Mouse (Mus musculus) layer of hippocampus, adult 2 months (tissue): ENCODE data around the gene Bag3. TPM values are rescaled to one million over a fixed set of nuclear protein-coding genes. Genes with fewer than 3 reads are reported as not detected.
A peak's percentile ranks its signal among the peaks of the same experiment; 100 is the strongest.

ENCODE experiments used
- DNase-seq, 2 experiments: peaks; one replicate each; pipeline ENCODE4 v3.0.0; 2022; ENCODE audit warnings: low spot score in 2 of 2
- H3K27ac ChIP-seq: fragments of 200-600 bp; 2 replicates; pipeline ENCODE4 v1.8.1; 2022
- H3K4me3 ChIP-seq: fragments of 200-600 bp; 2 replicates; pipeline ENCODE4 v1.8.1; 2022; ENCODE audit warnings: mild to moderate bottlenecking
- CTCF ChIP-seq: fragments of 200-600 bp; conservative IDR thresholded peaks from 2 replicates; pipeline ENCODE4 v1.8.1; 2022; ENCODE audit warnings: antibody characterized with exemption, mild to moderate bottlenecking, moderate library complexity
- total RNA-seq, 2 experiments: library from RNA; stranded (reverse); gene quantifications; 2 replicates each; pipeline ENCODE4 v1.2.3; 2021

The Bag3 gene
- total RNA-seq, 2 experiments from 2014 or later = 10.3 to 11.0 TPM

DNA sequence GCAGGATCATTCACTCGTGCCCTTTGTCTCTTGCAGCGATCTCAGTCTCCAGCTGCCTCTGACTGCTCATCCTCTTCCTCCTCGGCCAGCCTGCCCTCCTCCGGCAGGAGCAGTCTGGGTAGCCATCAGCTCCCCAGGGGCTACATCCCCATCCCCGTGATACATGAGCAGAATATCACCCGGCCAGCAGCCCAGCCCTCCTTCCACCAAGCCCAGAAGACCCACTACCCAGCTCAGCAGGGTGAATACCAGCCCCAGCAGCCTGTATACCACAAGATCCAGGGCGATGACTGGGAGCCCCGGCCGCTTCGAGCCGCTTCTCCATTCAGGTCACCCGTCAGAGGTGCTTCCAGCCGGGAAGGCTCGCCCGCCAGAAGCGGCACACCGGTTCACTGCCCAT lies 18.4 kb downstream of the Bag3 start:
- Histone ChIP-seq H3K27ac (no peak overlapping the region), H3K4me3 (no peak overlapping the region)
- DNase-seq = no peak
- no peak for TF ChIP-seq CTCF

GRCm38 (mm10) chr7:128542488-128542887 lies 19.1 kb downstream of the Bag3 start:
- Histone ChIP-seq H3K27ac (no peak overlapping the region), H3K4me3 (no peak overlapping the region)

GRCm38 (mm10) chr7:128543148-128543855 lies 19.9 kb downstream of the Bag3 start:
- no peak for DNase-seq
- TF ChIP-seq CTCF = no peak

More at GRCm38 (mm10) chr7:128542488-128542887, 19.1 kb downstream of the Bag3 start:
- TF ChIP-seq CTCF = no peak
- no peak for DNase-seq

DNA sequence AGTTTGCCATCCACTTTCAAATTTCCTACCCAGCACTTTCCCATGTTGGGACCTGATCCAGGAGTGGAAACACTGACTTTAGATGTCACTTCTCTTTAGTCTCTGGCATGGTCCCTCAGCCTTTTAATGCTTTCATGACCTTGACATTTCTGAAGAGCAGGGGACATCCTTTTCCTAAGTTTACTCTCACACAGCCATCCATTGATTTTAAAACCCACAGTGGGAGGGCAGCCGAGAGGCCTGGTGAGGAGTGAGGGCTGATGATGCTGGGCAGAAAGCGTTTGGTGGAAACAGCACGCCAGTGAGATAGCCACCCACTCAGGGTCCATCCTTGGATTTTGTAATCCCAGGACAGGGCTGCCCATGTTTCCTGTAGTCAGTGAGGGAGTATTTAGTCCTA lies 20.5 kb downstream of the Bag3 start:
- no peak for TF ChIP-seq CTCF
- no peak for DNase-seq
- Histone ChIP-seq H3K27ac (no peak overlapping the region), H3K4me3 (no peak overlapping the region)

More at GRCm38 (mm10) chr7:128543148-128543855, 19.9 kb downstream of the Bag3 start:
- no peak overlapping the region for H3K27ac ChIP-seq
- H3K4me3 ChIP-seq = no peak overlapping the region

- no peak for DNase-seq
- Histone ChIP-seq H3K27ac (no peak overlapping the region), H3K4me3 (no peak overlapping the region)
- no peak for TF ChIP-seq CTCF
These were observed 21.3 kb downstream of the Bag3 start for GRCm38 (mm10) chr7:128544566-128545262.

- no peak overlapping the region for H3K4me3 ChIP-seq
- no peak for DNase-seq
- no peak for TF ChIP-seq CTCF
- H3K27ac ChIP-seq = no peak overlapping the region
These were observed 22.6 kb downstream of the Bag3 start for GRCm38 (mm10) chr7:128546031-128546430.

- Histone ChIP-seq H3K27ac (0 out of 2 replicates have a peak overlapping the region, but pooled peaks have one; percentile 10), H3K4me3 (no peak overlapping the region)
- no peak for DNase-seq
- TF ChIP-seq CTCF = no peak
These were observed 25.7 kb downstream of the Bag3 start for GRCm38 (mm10) chr7:128549137-128549536.

GRCm38 (mm10) chr7:128550328-128551086 lies 27.1 kb downstream of the Bag3 start:
- TF ChIP-seq CTCF = no peak
- Histone ChIP-seq H3K27ac (peak overlapping the region; percentile 64), H3K4me3 (no peak overlapping the region)
- peak in 1 of 2 experiments; percentile 53 for DNase-seq

DNA sequence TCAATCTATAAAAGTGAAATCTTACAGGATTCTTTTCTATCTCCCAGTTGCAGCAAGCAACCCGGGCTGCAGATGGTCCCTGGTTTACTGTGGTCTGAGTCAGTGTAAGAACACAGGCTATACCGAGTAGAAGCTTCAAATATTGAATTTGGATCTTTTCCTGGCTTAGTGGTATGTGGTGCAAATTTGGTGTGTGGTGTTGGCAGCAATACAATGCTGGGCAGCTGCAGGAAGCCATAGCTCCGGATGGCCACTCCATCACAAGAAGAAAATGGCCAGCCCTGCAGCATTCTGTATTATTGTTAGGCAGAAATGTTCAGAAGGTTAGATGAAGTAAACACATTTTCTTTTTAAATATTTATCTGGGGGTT lies 27.7 kb downstream of the Bag3 start:
- peak in 1 of 2 experiments; percentile 39 for DNase-seq

DNA sequence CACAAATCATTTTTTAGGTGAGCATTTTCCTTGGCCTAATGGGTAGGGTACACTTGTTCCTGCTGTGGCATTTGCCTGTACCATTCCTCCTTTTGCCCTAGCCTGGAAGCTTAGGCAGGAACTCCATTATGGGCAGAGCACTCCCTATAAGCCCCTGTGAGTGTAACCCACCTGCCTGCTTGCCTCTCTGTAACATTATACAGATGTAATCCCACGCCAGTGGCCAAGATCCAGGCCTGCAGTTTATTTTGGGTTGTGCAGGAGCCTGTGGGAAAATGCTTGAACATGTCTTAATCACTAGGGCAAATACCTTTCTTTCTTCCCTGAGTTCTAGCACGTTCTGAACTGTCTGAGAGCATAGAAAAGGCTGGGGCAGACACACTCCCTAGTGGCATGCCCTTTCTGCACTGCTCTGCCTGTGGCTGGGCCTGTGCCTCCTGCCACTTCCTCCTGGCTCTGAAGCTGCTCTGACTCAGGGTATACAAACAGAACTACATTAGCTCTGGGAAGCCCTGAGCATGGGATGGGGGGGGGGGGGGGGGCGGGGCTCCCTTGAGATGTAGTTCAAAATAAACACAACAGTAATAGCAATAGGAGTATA lies 29.8 kb downstream of the Bag3 start:
- no peak overlapping the region for H3K27ac ChIP-seq
- no peak for TF ChIP-seq CTCF
- no peak for DNase-seq
- H3K4me3 ChIP-seq = no peak overlapping the region

More for the DNA sequence above, 27.7 kb downstream of the Bag3 start:
- H3K27ac ChIP-seq = peak overlapping the region; percentile 64
- no peak overlapping the region for H3K4me3 ChIP-seq
- no peak for TF ChIP-seq CTCF

DNA sequence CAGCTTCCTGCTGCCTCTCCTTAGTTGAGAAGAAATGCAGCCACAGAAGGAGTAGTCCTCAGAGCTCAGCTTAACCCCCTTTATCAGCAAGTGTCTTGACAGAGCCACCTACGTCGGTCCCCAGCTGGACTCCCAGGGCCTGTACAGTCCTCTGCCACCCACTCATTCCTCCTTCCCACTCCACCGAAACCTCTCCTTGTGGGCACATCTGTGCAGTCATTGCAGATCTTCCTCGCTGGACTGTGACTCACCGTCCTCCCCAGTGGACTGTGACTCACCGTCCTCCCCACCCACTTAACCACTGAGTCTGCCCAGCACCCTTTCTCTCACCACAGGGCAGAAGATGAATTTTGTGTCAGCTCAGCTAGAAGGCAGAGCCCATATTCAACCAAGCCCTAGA lies 31.1 kb downstream of the Bag3 start:
- TF ChIP-seq CTCF = no peak
- no peak for DNase-seq
- Histone ChIP-seq H3K4me3 (no peak overlapping the region), H3K27ac (no peak overlapping the region)

GRCm38 (mm10) chr7:128555141-128555750 lies 31.8 kb downstream of the Bag3 start:
- no peak for TF ChIP-seq CTCF
- H3K4me3 ChIP-seq = no peak overlapping the region
- DNase-seq = no peak

GRCm38 (mm10) chr7:128556923-128557430 lies 33.6 kb downstream of the Bag3 start:
- Histone ChIP-seq H3K27ac (no peak overlapping the region), H3K4me3 (no peak overlapping the region)
- no peak for TF ChIP-seq CTCF

More at GRCm38 (mm10) chr7:128555141-128555750, 31.8 kb downstream of the Bag3 start:
- no peak overlapping the region for H3K27ac ChIP-seq

More at GRCm38 (mm10) chr7:128556923-128557430, 33.6 kb downstream of the Bag3 start:
- no peak for DNase-seq
